ENCODE assay signal across 26 mouse cellular contexts in the genomic region with DNA sequence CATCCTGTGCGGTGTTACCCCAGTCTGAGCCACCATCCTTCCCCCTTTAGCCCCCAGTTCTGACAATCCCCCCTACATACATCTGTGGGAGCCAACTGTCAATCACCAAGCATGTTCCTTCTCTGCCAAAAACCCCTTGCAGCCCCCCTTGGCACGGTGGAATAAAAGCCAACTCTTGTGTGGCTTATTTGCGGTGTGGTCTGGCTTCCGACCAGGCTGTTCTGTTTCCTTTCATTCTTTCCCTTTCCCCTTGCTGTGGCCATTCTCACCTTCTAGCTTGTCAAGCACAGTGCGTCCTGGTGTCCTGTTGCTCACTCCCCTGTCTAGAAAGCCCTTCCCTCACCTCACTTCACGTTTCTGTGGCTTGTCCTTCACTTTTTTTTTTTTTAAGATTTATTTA. TPM values are rescaled to one million over a fixed set of nuclear protein-coding genes. Genes with fewer than 3 reads are reported as not detected.
"Had no signal": no experiment of that assay in that cellular context is flagged by ENCODE, and none has a peak within 500 bp of the region (broad histone marks: within the 10 kb centered on the region; RNA-seq: fewer than 3 reads in every experiment).

No protein-coding gene starts in this region.

- H3K4me1 ChIP-seq: lung, embryonic 15.5 days; stomach, embryonic 15.5 days had no signal

- ATAC-seq: liver, postnatal 0 days had no signal

- H3K4me3 ChIP-seq: layer of hippocampus, adult 2 months; limb, embryonic 15.5 days; lung, embryonic 15.5 days; neural tube, embryonic 12.5 days; neural tube, embryonic 15.5 days; stomach, embryonic 15.5 days had no signal

- DNase-seq: kidney, postnatal 25 days; layer of hippocampus, adult 9-11 months; liver, postnatal 0 days; lung, postnatal 10 days; lung, postnatal 36 days; midbrain, embryonic 14.5 days; right cerebral cortex, adult 18-20 months; right cerebral cortex, postnatal 14 days; right cerebral cortex, postnatal 4 days; thymus, postnatal 25 days had no signal

- H3K27me3 ChIP-seq: lung, embryonic 15.5 days; neural tube, embryonic 12.5 days; neural tube, embryonic 15.5 days; stomach, embryonic 15.5 days had no signal

- H3K36me3 ChIP-seq: limb, embryonic 15.5 days; lung, embryonic 15.5 days; neural tube, embryonic 12.5 days; neural tube, embryonic 15.5 days; stomach, embryonic 15.5 days had no signal

- H3K9ac ChIP-seq: limb, embryonic 15.5 days; liver, embryonic 14.5 days; liver, postnatal 0 days; lung, embryonic 15.5 days; neural tube, embryonic 12.5 days; neural tube, embryonic 15.5 days; stomach, embryonic 15.5 days had no signal

- H3K4me2 ChIP-seq: limb, embryonic 15.5 days; liver, embryonic 11.5 days; lung, embryonic 15.5 days; midbrain, embryonic 11.5 days; neural tube, embryonic 12.5 days; neural tube, embryonic 15.5 days; stomach, embryonic 15.5 days had no signal

- H3K27ac ChIP-seq: kidney, postnatal 0 days; layer of hippocampus, adult 2 months; limb, embryonic 15.5 days; liver, embryonic 14.5 days; lung, embryonic 15.5 days; neural tube, embryonic 12.5 days; neural tube, embryonic 15.5 days; stomach, embryonic 15.5 days had no signal

- H3K9me3 ChIP-seq: limb, embryonic 15.5 days; neural tube, embryonic 12.5 days; neural tube, embryonic 15.5 days; stomach, embryonic 15.5 days had no signal

RNA-seq across cellular contexts. Expression of a gene that starts 14.1 kb away (rescaled TPM):
- total RNA-seq: layer of hippocampus, adult 2 months; layer of hippocampus, postnatal 25 days; left cerebral cortex, adult 18-20 months; left cerebral cortex, postnatal 25 days had no signal
- polyA plus RNA-seq: kidney, embryonic 14.5 days; kidney, postnatal 0 days; large intestine, adult 2 months; limb, embryonic 11.5 days; liver, postnatal 0 days; midbrain, embryonic 11.5 days; midbrain, embryonic 14.5 days; neural tube, embryonic 12.5 days had no signal
